Mouse (Mus musculus) lung, embryonic 16.5 days (tissue): Measurements from ENCODE around the gene Cers6. TPM values are rescaled to one million over a fixed set of nuclear protein-coding genes. Genes with fewer than 3 reads are reported as not detected.

Source experiments
- ATAC-seq: fragments of 200-750 bp; cut with Nextera tagmentation; 2 replicates; pipeline ENCODE4 v1.8.0; 2017; ENCODE audit warnings: low read depth, mild to moderate bottlenecking, moderate library complexity
- H3K27ac ChIP-seq: fragments of 300-500 bp; sonication (generic); 2 replicates; pipeline ENCODE4 v1.5.1; 2014; ENCODE audit warnings: mild to moderate bottlenecking, control low read depth, low read length
- H3K27me3 ChIP-seq: fragments of 300-500 bp; sonication (generic); 2 replicates; pipeline ENCODE4 v1.6.1; 2014; ENCODE audit warnings: low read depth, low read length, mixed read lengths; ENCODE audit not compliant: control insufficient read depth, insufficient read depth
- H3K36me3 ChIP-seq: fragments of 300-500 bp; sonication (generic); 2 replicates; pipeline ENCODE4 v1.6.1; 2014; ENCODE audit warnings: low read length; ENCODE audit not compliant: control insufficient read depth, insufficient read depth
- H3K4me1 ChIP-seq: fragments of 300-500 bp; sonication (generic); replicated peaks from 2 replicates; pipeline ENCODE4 v1.6.1; 2014; ENCODE audit warnings: low read length, mixed read lengths; ENCODE audit not compliant: control insufficient read depth, insufficient read depth
- H3K4me2 ChIP-seq: fragments of 300-500 bp; sonication (generic); 2 replicates; pipeline ENCODE4 v1.6.1; 2014; ENCODE audit warnings: low read depth, low read length, control low read depth
- H3K4me3 ChIP-seq: fragments of 300-500 bp; sonication (generic); 2 replicates; pipeline ENCODE4 v1.5.1; 2014; ENCODE audit warnings: mild to moderate bottlenecking, low read length, control low read depth
- H3K9ac ChIP-seq: fragments of 300-500 bp; sonication (generic); 2 replicates; pipeline ENCODE4 v1.6.1; 2014; ENCODE audit warnings: low read length, control low read depth
- H3K9me3 ChIP-seq: fragments of 300-500 bp; sonication (generic); 2 replicates; pipeline ENCODE4 v1.6.1; 2016; ENCODE audit warnings: low read length; ENCODE audit not compliant: control insufficient read depth
- WGBS: fragments of 180-500 bp; shearing (Covaris S2); extraction: QIAGEN DNeasy Blood & Tissue Kit; methylation state at CpG from one replicate; pipeline ENCODE4 v1.1.7; 2014; 5-methylcytosine and 5-hydroxymethylcytosine counted together
- polyA plus RNA-seq: library from polyadenylated mRNA; unstranded; fragments of >200 nt; fragmentation: Nextera tagmentation; extraction: Ambion mirVana; gene quantifications from 2 replicates; pipeline ENCODE4 v1.2.1, GENCODE M21; 2015

Cers6 gene
- polyA plus RNA-seq, 1 experiment from 2014 or later = 19.7 TPM

- Histone ChIP-seq H3K36me3 (no peaks in the 10 kb centered on the region), H3K9ac (no peak overlapping the region; the same call in 1 of the 2 replicates), H3K4me1 (peaks cover 6% of the 10 kb centered on the region; the same call in 1 of the 2 replicates), H3K4me2 (peak overlapping the region; percentile 94), H3K27me3 (no peaks in the 10 kb centered on the region), H3K27ac (no peak overlapping the region), H3K9me3 (no peaks in the 10 kb centered on the region), H3K4me3 (no peak overlapping the region; the same call in 1 of the 2 replicates)
- WGBS = 44% methylated on average over 2 of the region's 2 CpGs
- ATAC-seq = no peak
Observed at GRCm38 (mm10) chr2:68860391-68860790, 850 bp upstream of the Cers6 start.

- H3K4me1 ChIP-seq = peaks cover 6% of the 10 kb centered on the region; the same call in 1 of the 2 replicates
- WGBS = under 1% methylated on average over 59 of the region's 64 CpGs
- no peaks in the 10 kb centered on the region for H3K36me3 ChIP-seq
- peak overlapping the region; percentile 83 for H3K9ac ChIP-seq
- H3K4me2 ChIP-seq = peak overlapping the region; percentile 94
- H3K27ac ChIP-seq = peak overlapping the region; percentile 71
- peak; percentile 46 for ATAC-seq
- H3K4me3 ChIP-seq = peak overlapping the region; percentile 89
- H3K9me3 ChIP-seq = no peaks in the 10 kb centered on the region
- no peaks in the 10 kb centered on the region for H3K27me3 ChIP-seq
Observed at GRCm38 (mm10) chr2:68861721-68862463, 651 bp downstream of the Cers6 start.

- H3K27me3 ChIP-seq = no peaks in the 10 kb centered on the region
- no peaks in the 10 kb centered on the region for H3K36me3 ChIP-seq
- peaks cover 6% of the 10 kb centered on the region; the same call in 1 of the 2 replicates for H3K4me1 ChIP-seq
- H3K4me3 ChIP-seq = peak overlapping the region; percentile 89
- H3K4me2 ChIP-seq = peak overlapping the region; percentile 94
- no peak for ATAC-seq
- H3K9ac ChIP-seq = peak overlapping the region; percentile 83
- peak overlapping the region; percentile 71; the same call in 1 of the 2 replicates for H3K27ac ChIP-seq
- no peaks in the 10 kb centered on the region for H3K9me3 ChIP-seq
- WGBS = 4% methylated on average over 15 of the region's 15 CpGs
Observed at GRCm38 (mm10) chr2:68862464-68863266, 1.4 kb downstream of the Cers6 start.

DNA sequence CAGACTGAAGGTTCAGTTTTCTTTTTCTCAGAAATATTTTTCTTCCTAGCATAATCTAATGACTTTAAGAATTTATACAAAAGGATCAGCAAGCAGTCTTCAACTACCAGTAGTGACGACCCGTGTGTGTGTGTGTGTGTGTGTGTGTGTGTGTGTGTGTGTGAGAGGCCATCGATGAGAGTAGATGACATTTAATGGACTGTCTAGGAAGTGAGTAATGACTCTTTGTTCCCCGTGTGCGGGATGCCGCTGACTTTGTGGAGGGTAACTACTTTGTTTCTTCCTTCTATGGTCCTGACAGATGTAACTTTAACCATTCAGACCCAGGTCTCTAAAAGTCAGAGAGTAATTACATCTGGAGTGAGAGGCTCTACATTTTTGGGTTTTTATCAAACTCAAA is 2.3 kb downstream of the Cers6 start:
- H3K4me1 ChIP-seq = peaks cover 6% of the 10 kb centered on the region; the same call in 1 of the 2 replicates
- peak overlapping the region; percentile 89 for H3K4me3 ChIP-seq
- H3K4me2 ChIP-seq = peak overlapping the region; percentile 94
- no peak overlapping the region for H3K27ac ChIP-seq
- WGBS = 23% methylated on average over 6 of the region's 6 CpGs
- no peaks in the 10 kb centered on the region for H3K9me3 ChIP-seq
- no peaks in the 10 kb centered on the region for H3K36me3 ChIP-seq
- no peaks in the 10 kb centered on the region for H3K27me3 ChIP-seq
- H3K9ac ChIP-seq = peak overlapping the region; percentile 83
- ATAC-seq = no peak

DNA sequence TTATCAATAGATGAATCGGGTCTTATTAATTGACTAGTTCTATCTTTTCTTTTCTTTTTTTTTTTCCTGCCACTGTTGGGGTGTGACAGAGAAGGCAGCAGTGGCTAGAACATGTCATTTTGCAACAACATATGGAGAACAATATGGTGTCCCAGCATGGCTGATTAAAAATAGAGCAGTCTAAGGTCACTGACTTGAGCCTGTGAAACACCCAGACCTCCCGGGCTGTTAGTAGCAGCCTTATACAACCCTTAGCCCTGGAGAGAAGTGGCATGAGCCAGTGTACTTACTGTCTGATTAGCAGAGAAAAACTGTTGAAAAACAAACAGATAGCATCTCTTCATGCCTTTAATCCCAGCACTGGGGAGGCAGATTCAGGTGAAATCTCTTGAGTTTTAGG is 3.1 kb downstream of the Cers6 start:
- no peak overlapping the region for H3K27ac ChIP-seq

GRCm38 (mm10) chr2:68867148-68867547 is 5.9 kb downstream of the Cers6 start:
- WGBS = 70% methylated on average over 4 of the region's 4 CpGs
- no peak for ATAC-seq
- peaks cover 6% of the 10 kb centered on the region; the same call in 1 of the 2 replicates for H3K4me1 ChIP-seq

More for the DNA sequence above, 3.1 kb downstream of the Cers6 start:
- Histone ChIP-seq H3K9ac (no peak overlapping the region), H3K4me2 (no peak overlapping the region), H3K27me3 (no peaks in the 10 kb centered on the region), H3K4me1 (peaks cover 6% of the 10 kb centered on the region; the same call in 1 of the 2 replicates), H3K9me3 (no peaks in the 10 kb centered on the region), H3K4me3 (no peak overlapping the region), H3K36me3 (no peaks in the 10 kb centered on the region)
- WGBS = 52% methylated on average over 2 of the region's 2 CpGs
- no peak for ATAC-seq

DNA sequence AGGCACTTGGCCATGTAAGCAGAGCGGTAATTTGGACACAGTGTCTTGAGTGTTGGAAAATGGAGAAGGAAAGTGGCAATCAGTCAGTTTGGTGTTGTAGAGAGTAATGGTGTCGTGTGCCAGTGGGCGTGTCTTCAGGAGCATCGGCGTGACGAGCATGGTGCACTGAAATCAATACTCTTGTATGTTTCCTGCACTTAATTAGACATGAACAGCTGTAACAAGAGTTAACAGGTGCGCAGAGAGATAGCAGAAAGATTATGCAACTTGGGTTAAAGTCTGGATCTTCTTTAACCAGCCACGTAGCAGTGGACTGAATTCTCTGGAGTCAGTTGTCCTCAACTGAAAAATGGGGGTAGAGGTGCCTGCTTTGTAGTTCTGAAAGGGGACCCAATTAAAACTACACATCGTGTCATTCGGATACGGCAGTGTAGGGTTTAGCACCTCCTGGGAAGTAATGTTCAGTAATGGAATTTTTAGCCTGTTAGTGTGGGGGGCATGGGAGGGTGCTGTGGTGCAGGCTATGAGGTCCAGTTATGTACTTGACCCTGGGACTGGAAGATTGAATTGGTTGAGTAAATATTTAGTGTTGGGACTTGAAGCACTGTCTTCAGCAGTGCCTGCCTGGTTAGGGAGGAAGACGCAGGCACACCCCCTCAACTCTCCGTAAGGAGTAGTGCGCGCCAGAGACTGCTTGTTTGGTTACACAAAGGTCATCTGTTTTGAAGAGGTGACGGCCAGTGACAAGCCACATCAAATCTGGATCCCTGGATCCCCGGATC is 9.9 kb downstream of the Cers6 start:
- H3K9me3 ChIP-seq = no peaks in the 10 kb centered on the region
- H3K9ac ChIP-seq = no peak overlapping the region
- WGBS = 59% methylated on average over 17 of the region's 17 CpGs
- peaks cover 12% of the 10 kb centered on the region for H3K4me1 ChIP-seq
- H3K4me3 ChIP-seq = no peak overlapping the region
- H3K36me3 ChIP-seq = no peaks in the 10 kb centered on the region
- no peak for ATAC-seq
- H3K27me3 ChIP-seq = no peaks in the 10 kb centered on the region
- no peak overlapping the region for H3K4me2 ChIP-seq
- no peak overlapping the region for H3K27ac ChIP-seq

More at GRCm38 (mm10) chr2:68867148-68867547, 5.9 kb downstream of the Cers6 start:
- Histone ChIP-seq H3K4me2 (no peak overlapping the region), H3K27me3 (no peaks in the 10 kb centered on the region), H3K36me3 (no peaks in the 10 kb centered on the region), H3K4me3 (no peak overlapping the region), H3K27ac (no peak overlapping the region), H3K9ac (no peak overlapping the region), H3K9me3 (no peaks in the 10 kb centered on the region)

DNA sequence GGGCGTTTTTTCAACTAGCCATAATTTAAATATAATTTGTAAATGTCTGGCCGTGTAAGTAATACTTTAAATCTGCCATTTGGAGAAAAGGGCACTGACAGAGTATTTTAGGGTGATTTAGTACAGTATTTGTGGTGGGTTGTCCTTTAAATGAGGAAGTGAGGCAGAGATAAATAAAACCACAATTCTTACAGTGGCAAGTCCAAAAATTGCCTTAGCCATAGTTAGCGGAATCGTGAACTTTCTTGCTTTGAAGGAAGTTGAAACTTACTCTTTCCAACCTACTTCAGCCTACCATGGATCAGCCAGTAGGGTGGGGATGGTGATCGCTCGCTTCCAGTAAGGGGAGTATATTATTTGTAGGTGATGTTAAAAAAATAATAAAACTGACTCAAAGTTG is 11.8 kb downstream of the Cers6 start:
- H3K9ac ChIP-seq = no peak overlapping the region
- no peak for ATAC-seq
- WGBS = 74% methylated on average over 6 of the region's 6 CpGs
- H3K36me3 ChIP-seq = no peaks in the 10 kb centered on the region
- H3K27ac ChIP-seq = no peak overlapping the region
- no peak overlapping the region for H3K4me3 ChIP-seq
- H3K4me1 ChIP-seq = peaks cover 12% of the 10 kb centered on the region
- no peak overlapping the region for H3K4me2 ChIP-seq
- no peaks in the 10 kb centered on the region for H3K27me3 ChIP-seq
- H3K9me3 ChIP-seq = no peaks in the 10 kb centered on the region
